Mouse (Mus musculus) liver, embryonic 11.5 days (tissue): ENCODE data around the gene Mr1. TPM values are rescaled to one million over a fixed set of nuclear protein-coding genes. Genes with fewer than 3 reads are reported as not detected.

Source experiments
- ATAC-seq: fragments of 200-750 bp; cut with Nextera tagmentation; replicated peaks from 2 replicates; pipeline ENCODE4 v1.8.0; 2017; ENCODE audit warnings: moderate number of reproducible peaks, mild to moderate bottlenecking, moderate TSS enrichment, moderate library complexity; ENCODE audit not compliant: low FRiP score
- DNase-seq: peaks from one replicate; pipeline ENCODE4 v3.0.0-alpha.2; 2017; ENCODE audit warnings: low spot score
- H3K27ac ChIP-seq: fragments of 300-500 bp; sonication (generic); 2 replicates; pipeline ENCODE4 v1.5.1; 2014; ENCODE audit warnings: mild to moderate bottlenecking, low read depth, low read length, control low read depth
- H3K27me3 ChIP-seq: fragments of 300-500 bp; sonication (generic); replicated peaks from 2 replicates; pipeline ENCODE4 v1.6.1; 2014; ENCODE audit warnings: low read length, mixed read lengths; ENCODE audit not compliant: control insufficient read depth, insufficient read depth
- H3K36me3 ChIP-seq: fragments of 300-500 bp; sonication (generic); 2 replicates; pipeline ENCODE4 v1.6.1; 2014; ENCODE audit warnings: mild to moderate bottlenecking, low read length, moderate library complexity, mixed read lengths; ENCODE audit not compliant: control insufficient read depth, insufficient read depth
- H3K4me1 ChIP-seq: fragments of 300-500 bp; sonication (generic); replicated peaks from 2 replicates; pipeline ENCODE4 v1.6.1; 2014; ENCODE audit warnings: low read length, mixed read lengths; ENCODE audit not compliant: control insufficient read depth, insufficient read depth
- H3K4me2 ChIP-seq: fragments of 300-500 bp; sonication (generic); 2 replicates; pipeline ENCODE4 v1.6.1; 2014; ENCODE audit warnings: mild to moderate bottlenecking, control low read depth, moderate library complexity
- H3K4me3 ChIP-seq: fragments of 300-500 bp; sonication (generic); 2 replicates; pipeline ENCODE4 v1.5.1; 2014; ENCODE audit warnings: low read depth, low read length, control low read depth
- H3K9ac ChIP-seq: fragments of 300-500 bp; sonication (generic); 2 replicates; pipeline ENCODE4 v1.6.1; 2014; ENCODE audit warnings: low read depth, low read length, control low read depth
- H3K9me3 ChIP-seq: fragments of 300-500 bp; sonication (generic); 2 replicates; pipeline ENCODE4 v1.6.1; 2016; ENCODE audit warnings: low read length, inconsistent platforms, mixed read lengths; ENCODE audit not compliant: control insufficient read depth
- WGBS: fragments of 180-500 bp; shearing (Covaris S2); extraction: QIAGEN DNeasy Blood & Tissue Kit; methylation state at CpG from one replicate; pipeline ENCODE4 v1.1.7; 2014; 5-methylcytosine and 5-hydroxymethylcytosine counted together
- polyA plus RNA-seq: library from polyadenylated mRNA; unstranded; fragments of >200 nt; fragmentation: Nextera tagmentation; extraction: Ambion mirVana; gene quantifications from 2 replicates; pipeline ENCODE4 v1.2.1, GENCODE M21; 2014

The Mr1 gene
- polyA plus RNA-seq, 1 experiment from 2014 or later, result 0.81 TPM

GRCm38 (mm10) chr1:155172895-155173643 is 26.5 kb upstream of the Mr1 start:
- Histone ChIP-seq H3K9ac (no peak overlapping the region), H3K4me2 (no peak overlapping the region), H3K27me3 (no peaks in the 10 kb centered on the region), H3K4me1 (no peaks in the 10 kb centered on the region), H3K36me3 (0 out of 2 replicates have a peak, but pooled peaks cover under 1% of the 10 kb centered on the region), H3K9me3 (no peaks in the 10 kb centered on the region), H3K27ac (no peak overlapping the region), H3K4me3 (no peak overlapping the region)
- WGBS, result 91% methylated on average over 3 of the region's 3 CpGs
- DNase-seq (no peak), ATAC-seq (no peak)

GRCm38 (mm10) chr1:155169935-155170334 is 23.3 kb upstream of the Mr1 start:
- DNase-seq, result no peak
- Histone ChIP-seq H3K36me3 (no peaks in the 10 kb centered on the region), H3K27me3 (no peaks in the 10 kb centered on the region), H3K9me3 (no peaks in the 10 kb centered on the region), H3K4me2 (no peak overlapping the region), H3K27ac (no peak overlapping the region), H3K4me3 (no peak overlapping the region), H3K9ac (no peak overlapping the region), H3K4me1 (no peaks in the 10 kb centered on the region)
- ATAC-seq, result no peak

GRCm38 (mm10) chr1:155167453-155167852 is 20.8 kb upstream of the Mr1 start:
- Histone ChIP-seq H3K9ac (no peak overlapping the region), H3K4me2 (no peak overlapping the region), H3K4me1 (peaks cover 6% of the 10 kb centered on the region), H3K9me3 (no peaks in the 10 kb centered on the region), H3K27me3 (no peaks in the 10 kb centered on the region), H3K4me3 (no peak overlapping the region), H3K27ac (no peak overlapping the region), H3K36me3 (no peaks in the 10 kb centered on the region)
- DNase-seq, result no peak
- 78% methylated on average over 3 of the region's 3 CpGs for whole genome bisulfite sequencing
- ATAC-seq, result no peak

- ATAC-seq, result peak; percentile 44
- H3K27ac ChIP-seq, result no peak overlapping the region; the same call in 1 of the 2 replicates
- H3K9me3 ChIP-seq, result no peaks in the 10 kb centered on the region
- under 1% methylated on average over 46 of the region's 46 CpGs for WGBS
- no peaks in the 10 kb centered on the region for H3K36me3 ChIP-seq
- no peak for DNase-seq
- peak overlapping the region; percentile 97 for H3K4me3 ChIP-seq
- H3K4me1 ChIP-seq, result peaks cover 8% of the 10 kb centered on the region
- H3K27me3 ChIP-seq, result no peaks in the 10 kb centered on the region
- H3K9ac ChIP-seq, result peak overlapping the region; percentile 82
- H3K4me2 ChIP-seq, result peak overlapping the region; percentile 89
Observed at GRCm38 (mm10) chr1:155158970-155159484, 12.4 kb upstream of the Mr1 start.

- Histone ChIP-seq H3K4me2 (peak within 1 kb of the TSS; percentile 89), H3K36me3 (no peaks in the 10 kb centered on the region), H3K4me1 (peaks cover 7% of the 10 kb centered on the region), H3K27ac (no peak within 1 kb of the TSS; the same call in 1 of the 2 replicates), H3K9ac (peak within 1 kb of the TSS; percentile 82), H3K4me3 (peak within 1 kb of the TSS; percentile 97), H3K9me3 (no peaks in the 10 kb centered on the region), H3K27me3 (no peaks in the 10 kb centered on the region)
- peak; percentile 98 for DNase-seq
- ATAC-seq, result peak; percentile 99
- 3% methylated on average over 47 of the region's 48 CpGs for WGBS
Observed at GRCm38 (mm10) chr1:155158141-155158969, 11.7 kb upstream of the Mr1 start, which contains the start of gene Stx6. Stx6 (plus strand) TSS chr1:155158715.

GRCm38 (mm10) chr1:155153906-155154305 is 7.3 kb upstream of the Mr1 start:
- WGBS, result 62% methylated on average over 4 of the region's 4 CpGs
- Histone ChIP-seq H3K4me3 (no peak overlapping the region), H3K4me1 (peaks cover 3% of the 10 kb centered on the region; the same call in 1 of the 2 replicates), H3K27me3 (no peaks in the 10 kb centered on the region), H3K4me2 (no peak overlapping the region), H3K9ac (no peak overlapping the region), H3K36me3 (no peaks in the 10 kb centered on the region), H3K27ac (no peak overlapping the region), H3K9me3 (no peaks in the 10 kb centered on the region)
- DNase-seq (no peak), ATAC-seq (no peak)

GRCm38 (mm10) chr1:155150821-155151220 is 4.2 kb upstream of the Mr1 start:
- Histone ChIP-seq H3K36me3 (no peaks in the 10 kb centered on the region), H3K9me3 (no peaks in the 10 kb centered on the region), H3K27me3 (no peaks in the 10 kb centered on the region), H3K4me2 (no peak overlapping the region), H3K27ac (no peak overlapping the region), H3K9ac (no peak overlapping the region), H3K4me3 (no peak overlapping the region), H3K4me1 (0 out of 2 replicates have a peak, but pooled peaks cover 1% of the 10 kb centered on the region)
- WGBS, result 86% methylated on average over 5 of the region's 5 CpGs
- no peak for ATAC-seq
- no peak for DNase-seq

GRCm38 (mm10) chr1:155149403-155149802 is 2.8 kb upstream of the Mr1 start:
- DNase-seq (no peak), ATAC-seq (no peak)
- H3K4me2 ChIP-seq, result no peak overlapping the region
- H3K9me3 ChIP-seq, result no peaks in the 10 kb centered on the region
- H3K27me3 ChIP-seq, result no peaks in the 10 kb centered on the region
- WGBS, result 81% methylated on average over 3 of the region's 3 CpGs
- H3K9ac ChIP-seq, result no peak overlapping the region
- no peak overlapping the region for H3K27ac ChIP-seq
- H3K4me1 ChIP-seq, result 0 out of 2 replicates have a peak, but pooled peaks cover 3% of the 10 kb centered on the region
- no peak overlapping the region for H3K4me3 ChIP-seq
- H3K36me3 ChIP-seq, result no peaks in the 10 kb centered on the region
